Mouse (Mus musculus): ENCODE results near the gene Raet1e. TPM values are rescaled to one million over a fixed set of nuclear protein-coding genes. Genes with fewer than 3 reads are reported as not detected.
A peak's percentile ranks its signal among the peaks of the same experiment; 100 is the strongest.
"Not testable (repeated sequence)": the region's sequence is repeated elsewhere in the genome, so short reads cannot be mapped to it uniquely, and the experiment has no call there.

Gene Raet1e
- total RNA-seq, 2 experiments from 2014 or later = not detected

DNA sequence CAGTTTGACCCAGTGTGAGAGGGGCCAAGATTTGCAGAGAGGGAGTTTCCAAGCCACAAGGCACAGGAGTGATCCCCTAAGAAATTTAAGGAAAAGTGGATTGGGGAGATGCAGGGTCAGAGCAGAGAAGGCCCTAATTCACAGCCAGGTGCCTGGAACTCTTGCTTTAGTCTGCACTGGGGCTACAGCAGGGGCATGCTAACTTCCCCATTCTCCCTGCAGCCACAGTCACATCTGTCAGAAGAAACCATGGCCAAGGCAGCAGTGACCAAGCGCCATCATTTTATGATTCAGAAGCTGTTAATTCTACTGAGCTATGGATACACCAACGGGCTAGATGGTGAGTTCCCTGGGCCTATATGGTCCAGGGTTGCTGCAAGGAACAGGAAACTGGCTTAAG is 204.1 kb downstream of the Raet1e start:
- not testable (repeated sequence) for DNase-seq

DNA sequence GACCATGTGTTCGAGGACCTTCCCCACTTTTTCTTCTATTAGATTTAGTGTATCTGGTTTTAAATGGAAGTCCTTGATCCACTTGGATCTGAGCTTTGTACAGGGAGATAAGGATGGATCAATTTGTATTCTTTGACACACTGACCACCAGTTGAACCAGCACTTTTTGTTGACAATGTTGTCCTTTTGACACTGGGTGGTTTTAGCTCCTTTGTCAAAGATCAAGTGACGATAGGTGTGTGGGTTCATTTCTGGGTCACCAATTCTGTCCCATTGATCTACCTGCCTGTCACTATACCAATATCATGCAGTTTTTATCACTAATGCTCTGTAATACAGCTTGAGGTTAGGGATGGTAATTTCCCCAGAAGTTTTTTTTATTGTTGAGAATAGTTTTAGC is 206.5 kb downstream of the Raet1e start:
- not testable (repeated sequence) for DNase-seq

- DNase-seq = not testable (repeated sequence)
Measured at GRCm38 (mm10) chr10:22381226-22381625, 222.9 kb downstream of the Raet1e start.

DNA sequence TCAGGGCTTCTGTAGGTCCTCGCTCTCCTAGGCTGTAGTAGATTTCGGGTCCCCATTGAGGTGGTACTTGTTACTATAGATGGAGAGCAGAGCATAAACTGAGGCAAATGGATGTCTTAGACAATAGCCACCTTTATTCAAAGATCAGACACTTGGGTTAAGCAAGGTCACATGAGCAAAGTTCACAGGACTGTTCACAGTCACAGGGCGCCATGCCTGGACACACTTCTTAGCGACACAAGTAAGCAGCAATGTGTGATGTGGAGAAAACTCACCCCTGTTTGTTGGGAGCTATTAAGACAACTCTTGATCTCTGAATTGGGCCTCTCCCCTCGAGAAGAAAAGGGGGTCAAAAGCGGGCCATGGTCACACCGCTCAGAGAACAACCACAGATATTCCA is 231.8 kb downstream of the Raet1e start:
- DNase-seq = not testable (repeated sequence)

DNA sequence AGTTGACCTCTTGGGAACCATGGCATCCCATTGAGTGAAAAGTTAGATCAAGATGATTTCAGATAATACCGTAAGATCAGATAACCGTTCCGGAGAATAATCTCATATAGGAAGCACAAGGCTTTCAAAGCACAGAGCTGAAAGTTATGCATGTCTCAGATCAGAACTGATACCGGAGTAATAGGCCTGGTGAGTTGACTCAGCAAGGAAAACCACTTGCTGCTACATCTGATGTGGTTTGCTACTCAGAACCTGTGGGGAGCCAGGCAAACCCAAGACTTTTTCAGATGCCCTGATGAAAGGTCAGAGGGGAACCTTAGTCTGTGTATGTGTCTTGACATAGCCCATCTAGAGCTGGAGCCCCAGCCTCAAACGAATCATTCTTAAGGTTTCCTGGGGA is 233.2 kb downstream of the Raet1e start:
- not testable (repeated sequence) for DNase-seq

- not testable (repeated sequence) for DNase-seq
Measured at GRCm38 (mm10) chr10:22393028-22393824, 234.9 kb downstream of the Raet1e start.

DNA sequence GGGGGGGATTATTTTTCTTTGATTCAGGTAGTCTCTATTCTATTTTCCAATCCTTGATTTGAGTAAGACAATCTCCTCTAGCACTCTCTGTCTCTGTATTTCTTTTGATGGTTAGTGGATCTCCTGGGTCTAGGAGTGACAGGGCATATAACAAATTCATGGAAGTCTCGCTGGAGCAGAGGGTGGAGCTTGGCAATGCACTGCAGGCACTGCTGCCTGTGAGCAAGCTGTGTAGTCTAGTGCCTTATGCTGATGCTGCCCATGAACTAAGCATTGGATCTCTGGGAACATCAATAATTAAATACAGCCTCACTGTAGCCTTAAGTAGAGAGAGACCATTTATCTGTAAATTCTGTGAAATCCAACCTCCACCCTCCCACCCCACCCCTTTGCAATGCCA is 238.3 kb downstream of the Raet1e start:
- DNase-seq = not testable (repeated sequence)

- peak; percentile 18 for DNase-seq
Measured at GRCm38 (mm10) chr10:22402225-22402917, 244.0 kb downstream of the Raet1e start.

GRCm38 (mm10) chr10:22413702-22414494 is 255.5 kb downstream of the Raet1e start:
- DNase-seq = not testable (repeated sequence)

Other genes with a start within 250 kb of the Raet1e start
- not detected for gene 4930444G20Rik, start 90.5 kb upstream of the Raet1e start, total RNA-seq (2021)
- gene E030030I06Rik, start 9.3 kb upstream of the Raet1e start, total RNA-seq (2021) = 1 to 10 TPM; 1.2 to 2.1 TPM
- not detected for gene H60b, start within 50 bp of the Raet1e start, total RNA-seq (2021)
- not detected for gene Raet1d, start 202.0 kb downstream of the Raet1e start, total RNA-seq (2021)